Mouse (Mus musculus): Measurements from ENCODE around the gene Dstn. TPM values are rescaled to one million over a fixed set of nuclear protein-coding genes. Genes with fewer than 3 reads are reported as not detected.

Gene Dstn
- polyA plus RNA-seq, 1 experiment from 2014 or later = 376 TPM

GRCm38 (mm10) chr2:143950290-143951027 lies 35.3 kb downstream of the Dstn start:
- WGBS = 86% methylated on average over 5 of the region's 5 CpGs
- H3K36me3 ChIP-seq = peaks cover 98% of the 10 kb centered on the region

GRCm38 (mm10) chr2:143951028-143951420 lies 35.9 kb downstream of the Dstn start:
- Histone ChIP-seq H3K4me3 (no peak overlapping the region), H3K4me1 (no peaks in the 10 kb centered on the region), H3K36me3 (peaks cover 98% of the 10 kb centered on the region), H3K9ac (no peak overlapping the region), H3K27me3 (no peaks in the 10 kb centered on the region), H3K27ac (no peak overlapping the region), H3K4me2 (replicated peaks) (no peak overlapping the region), H3K9me3 (replicated peaks) (no peaks in the 10 kb centered on the region)
- no peak for ATAC-seq (ENCODE audit: low FRiP score)
- WGBS = 85% methylated on average over 1 of the region's 1 CpGs

More at GRCm38 (mm10) chr2:143950290-143951027, 35.3 kb downstream of the Dstn start:
- no peak for ATAC-seq (ENCODE audit: low FRiP score)
- Histone ChIP-seq H3K27ac (no peak overlapping the region), H3K9ac (no peak overlapping the region), H3K4me1 (no peaks in the 10 kb centered on the region), H3K4me2 (replicated peaks) (no peak overlapping the region), H3K9me3 (replicated peaks) (no peaks in the 10 kb centered on the region), H3K4me3 (no peak overlapping the region), H3K27me3 (no peaks in the 10 kb centered on the region)

DNA sequence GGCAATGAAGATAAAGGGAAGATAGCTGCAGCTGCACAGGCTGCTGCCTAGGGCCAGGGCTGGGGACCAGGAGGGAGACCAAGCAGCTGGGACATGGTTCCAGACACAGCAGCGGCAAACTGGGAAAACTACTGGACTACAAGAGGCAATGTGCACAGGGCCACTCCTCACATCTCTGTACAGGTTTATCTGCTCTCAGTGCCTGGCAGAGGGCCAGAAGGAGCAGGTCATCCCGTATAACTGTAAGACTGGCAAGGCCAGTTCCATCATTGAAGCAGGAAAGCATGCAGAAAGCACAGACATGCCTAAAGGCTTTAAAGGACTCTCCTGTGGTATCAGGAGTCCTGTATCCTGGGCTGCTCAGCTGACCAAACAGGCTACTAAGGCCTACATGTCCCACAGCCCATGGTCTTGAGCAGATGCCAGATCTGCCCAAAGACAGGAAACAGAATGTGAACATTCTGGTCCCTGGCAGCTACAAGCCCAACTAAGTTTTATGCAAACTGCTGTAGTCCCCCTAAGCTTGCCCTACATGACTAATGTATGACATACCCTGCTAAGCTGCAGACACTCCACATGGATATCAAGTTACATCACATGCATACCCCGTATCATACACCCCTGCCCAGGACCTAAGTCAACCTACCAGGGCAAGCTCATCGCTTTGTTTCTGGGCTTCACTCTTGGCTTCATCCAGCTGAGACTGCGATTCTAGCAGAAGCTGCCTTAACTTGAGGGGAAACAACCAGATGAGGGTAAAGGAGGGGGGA lies 36.6 kb downstream of the Dstn start:
- no peak overlapping the region for H3K4me2 ChIP-seq (replicated peaks)
- H3K4me3 ChIP-seq = no peak overlapping the region
- WGBS = 89% methylated on average over 5 of the region's 5 CpGs
- H3K36me3 ChIP-seq = peaks cover 98% of the 10 kb centered on the region
- H3K27ac ChIP-seq = no peak overlapping the region
- H3K9me3 ChIP-seq (replicated peaks) = no peaks in the 10 kb centered on the region
- H3K27me3 ChIP-seq = no peaks in the 10 kb centered on the region
- H3K9ac ChIP-seq = no peak overlapping the region
- no peaks in the 10 kb centered on the region for H3K4me1 ChIP-seq
- ATAC-seq (ENCODE audit: low FRiP score) = no peak

- no peaks in the 10 kb centered on the region for H3K9me3 ChIP-seq (replicated peaks)
- H3K9ac ChIP-seq = no peak overlapping the region
- no peak for ATAC-seq (ENCODE audit: low FRiP score)
- H3K4me2 ChIP-seq (replicated peaks) = no peak overlapping the region
- 87% methylated on average over 4 of the region's 4 CpGs for WGBS
- H3K36me3 ChIP-seq = peaks cover 92% of the 10 kb centered on the region
- H3K4me3 ChIP-seq = no peak overlapping the region
- no peak overlapping the region for H3K27ac ChIP-seq
- no peaks in the 10 kb centered on the region for H3K27me3 ChIP-seq
- H3K4me1 ChIP-seq = no peaks in the 10 kb centered on the region
Measured at GRCm38 (mm10) chr2:143953944-143954343, 38.8 kb downstream of the Dstn start.

DNA sequence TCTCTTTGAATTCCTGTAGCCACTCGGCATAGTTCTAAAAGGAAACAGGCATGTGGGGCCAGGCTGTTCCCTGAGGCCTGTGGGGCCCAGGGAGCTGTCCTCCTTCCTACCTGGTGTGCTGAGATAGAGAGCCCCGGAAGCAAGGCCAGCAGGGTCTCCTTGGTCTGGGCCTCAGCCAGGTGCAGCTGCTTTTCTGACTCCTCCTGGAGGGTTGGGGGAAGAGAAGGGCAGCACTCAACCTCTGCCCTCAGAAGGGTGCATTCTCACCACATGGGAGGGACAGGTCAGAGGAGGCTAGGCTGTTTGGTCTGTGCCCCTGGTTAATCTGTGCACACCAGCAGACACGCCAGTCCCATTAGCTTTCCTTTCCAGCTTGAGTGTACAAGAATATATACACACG lies 39.9 kb downstream of the Dstn start:
- Histone ChIP-seq H3K9ac (no peak overlapping the region), H3K4me2 (replicated peaks) (no peak overlapping the region), H3K9me3 (replicated peaks) (0 out of 2 replicates have a peak, but pooled peaks cover 3% of the 10 kb centered on the region), H3K27me3 (no peaks in the 10 kb centered on the region), H3K27ac (no peak overlapping the region), H3K4me3 (no peak overlapping the region), H3K4me1 (no peaks in the 10 kb centered on the region), H3K36me3 (peaks cover 87% of the 10 kb centered on the region)
- ATAC-seq (ENCODE audit: low FRiP score) = no peak
- 93% methylated on average over 4 of the region's 4 CpGs for WGBS

DNA sequence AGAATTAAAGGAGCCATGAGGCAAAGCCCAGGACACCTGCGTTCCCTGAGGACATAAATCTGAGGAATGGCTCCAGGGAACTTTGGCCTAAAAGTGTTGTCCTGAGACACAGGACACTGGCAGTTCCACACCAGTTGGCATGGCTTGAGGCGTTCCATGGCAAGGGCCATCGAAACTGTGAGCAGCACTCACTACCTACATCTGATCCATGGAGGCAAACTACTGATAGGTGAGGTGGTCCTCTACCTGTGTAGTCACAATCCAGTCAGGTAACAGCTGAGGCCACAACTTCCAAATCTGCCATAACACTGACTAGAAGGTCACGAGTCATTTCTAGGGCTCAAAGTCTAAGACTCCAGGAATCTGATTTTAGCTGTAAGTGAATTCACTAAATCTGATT lies 40.6 kb downstream of the Dstn start:
- ATAC-seq (ENCODE audit: low FRiP score) = no peak
- WGBS = 94% methylated on average over 4 of the region's 4 CpGs
- Histone ChIP-seq H3K9ac (no peak overlapping the region), H3K27ac (no peak overlapping the region), H3K4me1 (no peaks in the 10 kb centered on the region), H3K9me3 (replicated peaks) (0 out of 2 replicates have a peak, but pooled peaks cover 3% of the 10 kb centered on the region), H3K27me3 (no peaks in the 10 kb centered on the region), H3K36me3 (peaks cover 80% of the 10 kb centered on the region), H3K4me2 (replicated peaks) (no peak overlapping the region), H3K4me3 (no peak overlapping the region)

- Histone ChIP-seq H3K4me2 (replicated peaks) (no peak overlapping the region), H3K9me3 (replicated peaks) (0 out of 2 replicates have a peak, but pooled peaks cover 3% of the 10 kb centered on the region), H3K27ac (no peak overlapping the region), H3K4me1 (no peaks in the 10 kb centered on the region), H3K4me3 (no peak overlapping the region), H3K36me3 (peaks cover 77% of the 10 kb centered on the region), H3K27me3 (no peaks in the 10 kb centered on the region), H3K9ac (no peak overlapping the region)
- no peak for ATAC-seq (ENCODE audit: low FRiP score)
- WGBS = 93% methylated on average over 5 of the region's 5 CpGs
Measured at GRCm38 (mm10) chr2:143962192-143962591, 47.1 kb downstream of the Dstn start.

- WGBS = 95% methylated on average over 1 of the region's 1 CpGs
Measured at GRCm38 (mm10) chr2:143963318-143963717, 48.2 kb downstream of the Dstn start.

DNA sequence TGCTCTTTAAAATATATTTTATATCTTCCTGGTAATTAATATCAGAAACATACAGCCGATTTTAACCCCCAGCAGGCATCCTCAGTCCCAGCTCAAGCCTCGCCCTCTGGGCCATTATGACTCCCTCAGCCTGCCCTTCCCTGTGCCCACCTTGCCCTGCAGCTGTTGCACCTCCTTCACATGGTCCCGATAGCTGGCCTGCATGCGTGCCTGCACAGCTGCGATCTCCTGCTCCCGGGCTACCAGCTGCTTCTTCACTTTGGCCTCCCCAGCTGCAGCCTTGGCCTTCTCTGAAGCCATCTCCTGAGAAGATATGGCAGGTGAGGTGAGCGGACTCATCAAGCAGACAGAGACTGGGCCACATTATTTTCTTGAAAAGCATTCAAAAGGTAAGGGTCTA lies 54.1 kb downstream of the Dstn start:
- no peak overlapping the region for H3K27ac ChIP-seq
- no peak overlapping the region for H3K4me3 ChIP-seq
- H3K4me1 ChIP-seq = no peaks in the 10 kb centered on the region
- no peaks in the 10 kb centered on the region for H3K9me3 ChIP-seq (replicated peaks)
- 92% methylated on average over 7 of the region's 7 CpGs for WGBS
- no peak overlapping the region for H3K9ac ChIP-seq
- H3K4me2 ChIP-seq (replicated peaks) = no peak overlapping the region
- no peaks in the 10 kb centered on the region for H3K27me3 ChIP-seq
- no peak for ATAC-seq (ENCODE audit: low FRiP score)
- peaks cover 61% of the 10 kb centered on the region for H3K36me3 ChIP-seq

More at GRCm38 (mm10) chr2:143963318-143963717, 48.2 kb downstream of the Dstn start:
- no peak overlapping the region for H3K9ac ChIP-seq
- H3K27ac ChIP-seq = no peak overlapping the region
- H3K9me3 ChIP-seq (replicated peaks) = 0 out of 2 replicates have a peak, but pooled peaks cover 3% of the 10 kb centered on the region
- no peak overlapping the region for H3K4me3 ChIP-seq
- H3K4me1 ChIP-seq = no peaks in the 10 kb centered on the region
- H3K36me3 ChIP-seq = peaks cover 77% of the 10 kb centered on the region
- H3K27me3 ChIP-seq = no peaks in the 10 kb centered on the region
- no peak for ATAC-seq (ENCODE audit: low FRiP score)
- H3K4me2 ChIP-seq (replicated peaks) = no peak overlapping the region

GRCm38 (mm10) chr2:143970841-143971240 lies 55.7 kb downstream of the Dstn start:
- no peaks in the 10 kb centered on the region for H3K9me3 ChIP-seq (replicated peaks)
- H3K4me3 ChIP-seq = no peak overlapping the region
- ATAC-seq (ENCODE audit: low FRiP score) = no peak
- no peak overlapping the region for H3K4me2 ChIP-seq (replicated peaks)
- H3K4me1 ChIP-seq = no peaks in the 10 kb centered on the region
- no peak overlapping the region for H3K9ac ChIP-seq
- no peak overlapping the region for H3K27ac ChIP-seq
- 99% methylated on average over 2 of the region's 2 CpGs for WGBS
- no peaks in the 10 kb centered on the region for H3K27me3 ChIP-seq
- H3K36me3 ChIP-seq = peaks cover 47% of the 10 kb centered on the region

DNA sequence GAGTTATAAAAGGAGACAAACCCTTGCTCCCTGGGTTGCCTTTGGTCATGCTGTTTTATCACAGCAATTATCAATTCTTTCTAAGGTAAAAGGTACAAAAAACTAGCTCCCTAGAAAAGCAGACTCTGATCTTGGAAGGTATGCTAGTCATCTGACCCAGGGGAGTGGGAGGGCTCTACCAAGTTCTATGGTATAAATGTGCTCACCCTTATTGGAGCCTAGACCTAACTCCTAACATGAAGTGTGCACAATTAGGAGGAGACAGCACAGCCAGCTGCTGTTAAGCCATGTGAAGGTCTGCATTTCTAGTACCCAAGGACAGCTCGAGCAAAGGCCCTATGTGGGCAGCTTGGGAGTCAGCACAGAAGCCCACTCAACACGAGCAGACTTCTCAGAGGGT lies 56.8 kb downstream of the Dstn start:
- WGBS = 86% methylated on average over 2 of the region's 2 CpGs
- H3K36me3 ChIP-seq = peaks cover 39% of the 10 kb centered on the region
- no peaks in the 10 kb centered on the region for H3K27me3 ChIP-seq
- H3K4me2 ChIP-seq (replicated peaks) = no peak overlapping the region
- H3K9me3 ChIP-seq (replicated peaks) = no peaks in the 10 kb centered on the region
- no peak for ATAC-seq (ENCODE audit: low FRiP score)
- H3K4me1 ChIP-seq = no peaks in the 10 kb centered on the region
- H3K4me3 ChIP-seq = no peak overlapping the region
- H3K9ac ChIP-seq = no peak overlapping the region
- no peak overlapping the region for H3K27ac ChIP-seq

DNA sequence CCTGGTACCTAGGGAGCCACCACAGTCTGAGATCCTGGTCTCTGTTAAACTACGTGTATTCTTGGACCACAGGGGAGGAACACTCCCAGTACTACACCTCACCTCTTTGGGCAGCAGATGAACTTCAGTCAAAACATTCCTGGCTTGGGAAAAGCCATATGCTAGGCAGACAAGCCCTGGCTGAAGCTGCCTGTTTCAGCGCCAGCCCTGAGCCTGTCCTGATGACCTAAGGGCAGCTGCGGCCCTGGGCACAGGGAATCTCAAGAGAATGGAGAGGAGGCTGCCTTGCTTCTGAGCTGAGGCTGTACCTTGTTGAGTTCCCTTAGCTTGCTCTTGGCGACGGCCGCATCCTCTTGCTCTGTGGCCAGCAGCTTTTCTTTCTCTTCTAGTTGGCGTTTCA lies 58.0 kb downstream of the Dstn start:
- no peaks in the 10 kb centered on the region for H3K9me3 ChIP-seq (replicated peaks)
- no peaks in the 10 kb centered on the region for H3K4me1 ChIP-seq
- H3K9ac ChIP-seq = no peak overlapping the region
- H3K27ac ChIP-seq = no peak overlapping the region
- ATAC-seq (ENCODE audit: low FRiP score) = no peak
- H3K4me3 ChIP-seq = no peak overlapping the region
- WGBS = 95% methylated on average over 7 of the region's 7 CpGs
- no peaks in the 10 kb centered on the region for H3K27me3 ChIP-seq
- peaks cover 26% of the 10 kb centered on the region for H3K36me3 ChIP-seq
- H3K4me2 ChIP-seq (replicated peaks) = no peak overlapping the region

All from hindbrain, embryonic 12.5 days (tissue).